Mouse (Mus musculus): ENCODE results near the gene Lalba.
"Not testable (repeated sequence)": the region's sequence is repeated elsewhere in the genome, so short reads cannot be mapped to it uniquely, and the experiment has no call there.

Gene Lalba

DNA sequence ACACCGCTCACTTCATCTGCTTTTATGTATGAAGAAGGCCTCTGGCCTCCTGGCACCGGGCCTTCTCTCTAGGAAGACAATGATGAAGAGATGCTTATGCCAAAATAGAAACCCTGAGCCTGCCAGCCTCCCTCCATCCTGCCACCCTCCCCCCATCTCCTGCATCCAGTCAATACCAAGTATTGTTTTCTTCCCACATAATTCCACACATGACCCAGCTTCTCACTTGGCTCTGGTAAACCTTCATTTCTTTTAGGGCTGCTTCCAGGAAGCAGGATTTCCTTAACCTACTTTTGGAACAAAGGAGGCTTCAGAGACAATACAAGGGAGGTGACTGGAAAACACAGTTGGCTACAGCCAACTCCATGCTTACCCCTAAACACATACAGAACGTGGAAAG is at the start of gene Lalba:
Gene Lalba (minus strand): TSS at position 21 of the 400 bp plus-strand sequence.
- DNase-seq (ENCODE audit: low read depth), result no peak

DNA sequence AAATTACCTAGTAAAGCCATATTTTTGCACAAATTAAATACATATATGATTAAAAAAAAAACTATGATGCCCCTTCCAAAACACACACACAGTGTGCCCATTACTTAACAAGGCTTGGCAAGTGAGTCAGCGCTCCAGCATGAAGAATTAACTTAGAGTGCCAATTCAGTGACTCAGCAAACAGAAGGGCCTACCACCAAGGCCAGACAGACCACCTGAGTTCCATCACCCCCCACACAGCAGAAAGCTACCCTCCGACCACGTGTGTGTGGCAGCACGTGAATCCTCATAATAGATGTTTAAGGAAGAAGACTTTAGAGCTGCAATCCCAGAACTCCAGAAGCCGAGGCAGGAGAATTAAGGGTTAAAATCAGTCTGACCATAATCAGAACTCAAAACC is 49.8 kb upstream of the Lalba start:
- DNase-seq (ENCODE audit: low read depth), result peak; percentile 73

DNA sequence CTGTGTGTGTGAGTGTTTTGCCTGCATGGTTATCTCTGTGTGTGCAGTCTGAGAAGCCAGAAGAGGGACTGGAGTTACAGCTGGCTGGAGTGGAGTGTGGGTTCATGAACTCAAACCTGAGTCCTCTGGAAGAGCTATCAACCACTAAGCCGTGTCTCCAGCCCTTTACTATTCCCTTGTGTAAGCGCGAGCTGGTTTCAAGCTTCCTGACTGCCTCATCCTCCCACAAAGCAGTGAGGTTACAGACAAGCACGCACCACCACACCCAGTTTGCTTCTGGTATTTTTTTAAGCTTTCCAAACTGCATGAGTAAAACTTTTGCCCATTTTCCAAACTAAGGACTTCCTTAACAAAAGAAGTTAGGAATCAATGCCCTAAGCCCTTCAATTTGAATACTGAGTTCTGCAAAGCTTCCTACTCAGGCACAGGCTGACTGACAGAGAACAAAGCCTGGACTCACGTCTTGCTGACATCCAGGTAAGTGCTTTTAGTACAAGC is 45.6 kb upstream of the Lalba start:
- DNase-seq (ENCODE audit: low read depth), result no peak

DNA sequence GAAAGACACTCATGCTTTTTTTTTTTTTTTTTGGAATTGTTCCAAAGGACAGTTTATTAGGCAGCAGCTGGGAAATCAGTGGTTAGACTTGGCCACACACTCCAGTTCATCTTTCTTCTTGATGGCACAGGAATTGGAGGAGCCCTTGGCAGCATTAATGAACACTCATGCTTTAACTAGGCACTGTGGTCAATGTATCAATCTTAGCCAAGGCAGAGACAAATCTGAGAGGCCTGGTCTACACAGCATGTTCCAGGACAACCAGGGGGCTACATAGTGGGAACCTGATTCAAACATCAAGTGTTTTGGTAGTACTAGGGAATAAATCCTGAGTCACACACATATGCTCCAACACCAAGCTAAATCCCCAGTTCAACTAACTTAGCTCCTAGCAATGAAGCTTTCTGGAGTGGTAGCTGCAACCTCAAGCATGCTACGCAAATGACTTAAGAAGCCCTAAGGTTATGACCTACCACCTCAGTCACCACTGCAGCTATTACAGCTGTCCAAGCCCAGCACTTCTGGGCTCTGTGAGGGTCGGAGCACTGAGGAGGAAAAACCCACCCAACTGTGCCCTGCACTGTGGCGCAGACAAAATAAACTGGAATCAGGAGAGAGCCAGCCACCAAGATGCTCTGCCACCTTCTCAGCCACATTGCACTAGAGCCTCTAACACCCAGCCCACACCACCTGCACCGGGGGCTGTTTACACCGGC is 44.7 kb upstream of the Lalba start:
- peak; percentile 57 for DNase-seq (ENCODE audit: low read depth)

DNA sequence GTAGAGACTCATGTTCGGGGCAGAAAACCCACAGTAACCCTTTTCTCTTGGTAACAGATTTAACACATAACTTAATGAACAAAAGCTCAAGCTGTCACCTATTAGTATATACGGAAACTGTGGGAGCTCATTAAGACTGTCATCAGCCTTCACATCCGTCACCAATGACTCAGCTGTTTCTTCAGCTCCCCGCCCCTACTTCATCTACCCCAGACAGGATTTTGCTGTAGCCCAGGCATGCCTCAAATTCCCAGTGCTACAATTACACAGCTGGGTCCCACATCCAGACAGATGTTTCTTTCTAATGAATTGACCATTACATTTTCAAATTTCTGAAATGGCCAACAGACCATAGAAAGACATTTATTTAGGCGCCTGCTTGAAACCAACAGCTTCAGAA is 43.5 kb upstream of the Lalba start:
- peak; percentile 78 for DNase-seq (ENCODE audit: low read depth)

DNA sequence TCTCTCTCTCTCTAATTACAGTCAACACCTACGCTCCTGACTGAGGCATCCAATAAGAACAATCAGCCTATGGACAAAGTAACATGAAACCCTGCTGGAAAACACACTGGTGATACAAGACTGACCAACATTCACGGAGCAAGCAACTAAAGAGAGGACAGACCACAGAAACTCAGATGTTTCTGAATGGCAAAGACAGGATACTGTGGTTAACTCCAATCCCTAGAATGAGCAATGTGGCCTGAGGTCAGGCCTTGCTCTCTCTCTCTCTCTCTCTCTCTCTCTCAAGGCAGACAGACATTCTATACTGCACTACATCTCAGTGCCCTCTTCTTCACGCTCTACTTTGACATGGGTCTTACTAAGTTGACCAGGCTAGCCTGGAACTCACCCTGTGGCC is 38.7 kb upstream of the Lalba start:
- DNase-seq (ENCODE audit: low read depth), result no peak

DNA sequence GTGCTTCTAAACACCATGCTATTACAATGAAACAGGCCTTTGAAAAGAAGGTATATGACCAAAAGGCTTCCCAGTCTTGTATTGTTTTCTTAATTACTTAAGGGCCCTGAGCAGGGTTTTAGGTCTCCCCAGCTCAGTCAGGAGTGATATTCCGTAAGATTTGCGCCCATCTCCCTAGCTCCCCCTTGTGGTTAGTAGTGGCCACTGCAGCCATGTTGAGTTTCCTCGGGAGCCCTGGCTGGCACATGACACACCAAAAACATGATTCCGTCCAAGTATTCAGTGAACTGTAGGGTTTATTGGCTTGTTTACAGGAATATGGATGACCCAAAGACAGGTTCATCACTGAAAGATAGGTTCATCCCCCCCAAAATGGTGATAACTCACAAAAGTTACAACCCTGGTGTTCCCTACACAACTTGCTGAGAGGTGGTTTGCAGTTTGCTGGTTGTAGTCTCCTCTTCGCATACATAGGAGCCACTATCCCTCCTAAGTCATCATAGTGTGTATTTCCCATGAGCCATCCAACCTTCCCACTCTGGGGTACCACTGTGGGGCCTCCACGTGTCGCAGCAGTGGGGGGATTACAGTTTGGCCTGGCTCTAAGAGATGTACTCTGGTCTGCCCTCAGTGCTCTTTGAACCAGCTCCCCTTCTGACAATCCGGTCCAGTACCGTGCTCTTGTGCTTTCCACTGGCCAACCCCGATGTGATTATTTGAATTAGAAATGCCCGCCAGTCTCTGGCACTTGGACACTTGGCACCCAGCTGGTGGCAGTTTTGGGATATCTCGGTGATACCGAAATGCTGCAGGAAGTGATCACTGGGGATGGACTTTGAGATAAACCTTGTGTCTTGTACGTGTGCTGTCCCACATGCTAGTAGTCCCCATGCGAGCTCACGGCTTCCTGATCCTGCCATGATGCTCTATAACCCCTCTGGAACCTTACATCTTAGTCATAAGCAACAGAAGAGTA is 35.1 kb upstream of the Lalba start:
- no peak for DNase-seq (ENCODE audit: low read depth)

DNA sequence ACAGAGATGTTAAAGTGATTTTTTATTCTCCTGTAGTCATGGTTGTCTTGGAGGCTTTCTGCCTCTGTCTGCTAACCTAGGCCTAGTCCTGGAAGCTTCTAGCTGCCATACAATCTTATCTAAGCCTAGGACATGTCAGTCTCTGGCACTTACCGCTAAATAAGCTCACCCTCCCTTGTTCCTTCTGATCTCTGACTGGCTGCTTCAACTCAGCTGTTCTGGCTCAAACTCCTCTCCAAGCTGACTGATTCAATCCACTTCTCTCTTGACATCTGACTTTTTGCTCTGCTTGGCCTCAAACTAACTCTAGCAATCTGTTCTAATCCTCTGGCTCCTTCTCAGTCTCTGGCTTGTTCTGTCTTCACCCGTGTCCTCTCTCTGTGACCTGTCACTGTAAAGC is 32.3 kb upstream of the Lalba start:
- DNase-seq (ENCODE audit: low read depth), result not testable (repeated sequence)

DNA sequence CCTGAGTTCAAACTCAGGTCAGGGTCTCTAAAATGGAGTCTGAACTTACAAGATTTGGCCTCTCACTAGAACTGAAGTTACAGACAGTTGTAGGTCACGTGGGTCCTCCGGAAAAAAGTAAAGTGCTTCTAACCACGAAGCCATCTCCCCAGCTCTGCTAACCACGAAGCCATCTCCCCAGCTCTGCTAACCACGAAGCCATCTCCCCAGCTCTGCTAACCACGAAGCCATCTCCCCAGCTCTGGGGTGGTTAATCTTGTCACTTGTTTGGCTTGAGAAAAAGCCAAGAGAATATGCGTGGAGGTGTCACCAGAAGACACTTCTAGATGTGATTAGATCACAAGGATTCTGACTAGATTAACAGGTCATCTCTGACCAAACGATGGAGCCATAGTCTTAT is 31.6 kb upstream of the Lalba start:
- DNase-seq (ENCODE audit: low read depth), result no peak

DNA sequence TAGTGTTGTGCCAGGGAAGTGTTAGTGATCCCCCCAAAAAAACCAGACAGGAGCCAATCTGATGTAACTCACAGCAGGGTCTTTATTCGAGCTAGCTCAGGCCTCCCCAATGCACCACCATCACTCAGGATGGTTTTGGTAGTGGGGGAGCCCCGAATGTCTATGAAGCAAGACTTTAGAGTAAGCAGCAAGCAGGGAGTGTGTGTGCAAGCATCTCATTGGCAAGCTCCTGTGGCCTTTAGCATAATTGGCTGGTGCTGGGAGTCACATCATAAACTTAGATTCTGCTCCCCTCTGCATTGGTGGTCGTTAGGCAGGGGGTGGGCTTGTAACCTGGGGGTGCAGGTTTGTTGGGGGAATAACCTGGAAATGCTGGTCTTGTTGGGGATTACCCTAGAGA is 31.2 kb upstream of the Lalba start:
- not testable (repeated sequence) for DNase-seq (ENCODE audit: low read depth)

DNA sequence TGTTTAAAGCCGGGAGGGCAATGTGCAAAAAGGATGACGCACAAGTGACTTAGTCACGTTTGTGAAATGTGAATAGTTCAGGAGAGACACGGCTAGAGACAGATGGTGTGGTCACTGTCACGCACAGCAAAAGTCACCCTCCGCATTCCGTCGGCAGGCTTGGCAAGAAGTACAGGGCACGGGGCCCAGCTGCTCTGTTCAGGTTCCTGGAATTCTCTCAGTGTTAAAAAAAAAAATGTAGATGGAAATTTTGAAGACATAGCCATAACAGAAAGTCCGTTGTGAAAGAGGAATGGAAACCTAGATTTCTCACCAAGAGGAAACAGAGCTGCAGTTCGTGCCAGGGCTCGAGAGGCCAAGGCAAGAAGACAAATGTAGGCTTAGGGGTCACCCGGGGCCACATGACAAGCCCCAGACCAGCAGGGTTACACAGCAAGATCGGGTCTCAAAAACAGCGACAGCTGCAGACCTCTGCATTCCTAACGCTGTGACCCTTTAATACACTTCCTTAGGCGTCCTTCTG is 30.3 kb upstream of the Lalba start:
- DNase-seq (ENCODE audit: low read depth), result peak; percentile 87

DNA sequence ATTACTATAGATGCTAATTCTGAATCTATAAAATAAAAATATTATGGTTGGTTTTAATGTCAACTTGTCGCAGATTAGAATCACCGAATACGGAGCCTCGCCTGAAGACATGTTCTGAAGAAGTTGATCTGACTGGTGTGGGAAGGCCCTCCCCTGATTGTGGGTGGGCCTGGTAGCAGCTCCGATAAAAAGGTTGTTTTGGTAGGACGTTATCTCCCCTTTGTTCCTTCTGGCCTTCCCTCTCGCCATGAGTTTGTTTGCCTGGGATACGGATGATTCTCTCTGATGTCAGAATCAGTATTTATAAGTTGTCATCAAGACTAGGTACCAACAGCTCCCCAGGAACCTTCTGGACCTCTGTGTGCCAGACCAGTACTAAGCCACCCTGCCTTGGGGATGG is 29.7 kb upstream of the Lalba start:
- DNase-seq (ENCODE audit: low read depth), result no peak

DNA sequence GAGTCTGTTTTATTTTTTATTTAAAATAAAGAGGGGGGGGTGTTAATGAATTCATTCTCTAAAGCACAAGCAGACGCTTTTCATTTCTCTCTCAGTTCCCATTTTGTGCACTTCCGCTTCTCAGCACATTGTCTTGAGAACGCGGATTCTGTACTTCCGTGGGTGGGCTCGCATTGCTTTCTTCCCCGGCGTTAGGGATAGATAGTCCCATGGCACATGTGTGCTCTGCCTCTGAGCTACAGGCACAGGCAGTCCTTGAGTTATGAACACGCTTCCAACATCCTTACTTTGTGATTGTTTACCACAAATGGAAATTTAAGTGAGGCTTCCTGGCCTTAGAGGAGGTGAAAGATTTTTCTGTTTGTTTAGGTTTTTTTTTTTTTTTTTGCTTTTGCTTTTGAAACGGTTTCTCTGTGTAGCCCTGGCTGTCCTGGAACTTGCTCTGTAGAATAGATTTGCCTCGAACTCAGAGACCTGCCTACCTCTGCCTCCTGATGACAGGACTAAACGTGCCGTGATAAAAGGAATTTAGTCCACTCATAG is 28.9 kb upstream of the Lalba start:
- no peak for DNase-seq (ENCODE audit: low read depth)

DNA sequence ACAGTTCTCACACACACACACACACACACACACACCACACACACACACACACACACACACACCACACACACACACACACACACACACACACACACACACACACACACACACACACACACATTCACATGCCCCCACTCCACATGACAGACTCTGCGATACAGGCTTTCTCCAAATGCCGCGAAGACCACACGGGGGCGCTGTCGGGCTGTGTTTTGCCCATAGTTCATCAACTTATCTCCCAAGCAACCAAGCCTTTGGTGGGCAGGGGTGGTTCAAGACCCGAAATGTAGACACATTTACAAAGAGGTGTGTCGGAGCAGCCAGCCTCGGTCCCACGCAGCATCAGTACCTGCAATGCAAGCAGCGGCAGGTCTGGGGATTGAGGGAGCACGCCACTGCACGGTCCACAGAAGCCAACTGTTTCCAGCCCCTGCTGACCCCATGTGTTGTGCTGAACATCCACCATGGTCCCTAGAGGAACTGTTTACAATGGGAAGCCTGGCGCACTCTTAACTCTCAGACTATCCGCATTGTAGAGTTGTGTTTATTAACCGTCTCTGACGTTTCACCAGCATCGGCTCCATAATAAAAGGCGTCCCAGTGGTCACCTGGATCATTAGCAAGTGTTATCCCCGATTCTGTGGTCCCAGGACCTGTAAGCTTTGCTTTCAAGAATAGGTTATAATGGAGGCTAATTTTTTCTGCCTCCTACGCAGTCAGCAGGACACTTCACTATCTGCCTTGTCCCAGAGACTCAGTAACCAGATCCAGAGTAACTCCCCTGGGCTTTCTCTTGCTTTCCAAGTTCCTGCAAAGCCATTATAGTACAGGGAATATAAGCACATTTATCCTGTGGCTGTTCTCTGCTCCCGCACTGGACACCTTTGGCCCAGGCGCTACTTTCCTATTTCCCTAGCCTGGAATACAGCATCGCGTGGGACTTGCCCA is 28.2 kb upstream of the Lalba start:
- DNase-seq (ENCODE audit: low read depth), result no peak

DNA sequence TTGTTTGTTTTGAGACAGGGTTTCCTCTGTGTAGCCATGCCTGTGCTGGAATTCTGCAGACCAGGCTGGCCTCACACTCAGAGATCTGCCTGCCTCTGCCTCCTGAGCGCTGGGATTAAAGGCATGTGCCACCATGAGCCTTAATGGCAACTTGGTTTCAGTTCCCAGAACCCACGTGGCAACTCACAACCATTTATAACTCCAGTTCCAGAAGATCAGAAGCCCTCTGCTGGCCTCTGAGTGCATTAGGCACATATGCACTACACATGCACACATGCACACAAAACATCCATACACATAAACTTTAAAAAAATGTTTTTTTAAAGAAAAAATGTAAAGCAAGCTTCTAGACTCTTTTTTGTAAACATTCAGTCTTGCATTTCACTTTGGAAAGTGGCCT is 26.9 kb upstream of the Lalba start:
- no peak for DNase-seq (ENCODE audit: low read depth)

DNA sequence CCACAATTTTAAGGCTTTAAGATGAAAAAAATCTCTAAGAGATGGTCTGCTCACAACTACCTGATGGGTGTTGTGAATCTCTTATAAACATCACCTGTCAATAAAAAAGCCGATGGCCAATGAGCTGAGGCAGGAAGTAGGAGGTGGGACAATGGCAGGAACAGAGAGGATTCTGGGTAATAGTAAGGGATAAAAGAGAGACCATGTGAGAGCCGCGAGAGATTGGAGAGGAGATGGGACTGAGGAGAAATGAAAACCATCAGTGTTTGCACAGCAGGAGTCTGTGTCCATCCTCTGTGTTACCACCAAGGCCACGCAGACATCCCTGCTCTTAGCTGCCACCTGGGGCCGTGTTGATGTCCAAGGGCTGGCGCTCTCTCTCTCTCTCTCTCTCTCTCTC is 24.8 kb upstream of the Lalba start:
- no peak for DNase-seq (ENCODE audit: low read depth)

DNA sequence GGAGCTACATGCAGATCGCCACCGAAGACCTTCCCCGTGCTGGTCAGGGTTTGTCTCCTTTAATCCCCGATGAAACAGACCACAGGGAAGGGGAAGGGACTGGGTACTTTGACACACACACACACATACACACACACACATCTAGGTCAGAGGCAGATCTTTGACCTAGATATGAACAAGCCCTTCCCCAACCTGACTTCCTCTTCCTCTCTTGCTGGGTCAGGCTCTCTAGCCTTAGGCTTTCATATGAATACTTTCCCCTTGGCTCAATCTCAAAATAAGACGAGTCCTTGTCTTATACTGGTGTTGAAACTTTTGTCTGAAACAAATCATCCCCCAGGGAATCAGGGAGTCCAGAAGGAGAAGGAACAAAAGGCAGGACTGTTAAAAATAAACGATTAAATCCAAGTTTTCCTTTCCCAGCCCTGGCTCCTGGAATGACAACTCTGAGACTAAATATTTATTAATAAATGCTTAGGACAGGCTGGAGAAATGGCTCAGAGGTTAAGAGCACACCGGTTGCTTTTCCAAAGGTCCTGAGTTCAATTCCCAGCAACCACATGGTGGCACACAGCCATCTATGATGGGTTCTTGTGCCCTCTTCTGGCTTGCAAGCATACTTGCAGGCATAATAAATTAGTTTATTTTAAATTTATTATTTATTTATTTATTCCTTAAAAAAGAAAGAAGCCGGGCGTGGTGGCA is 23.9 kb upstream of the Lalba start:
- no peak for DNase-seq (ENCODE audit: low read depth)

DNA sequence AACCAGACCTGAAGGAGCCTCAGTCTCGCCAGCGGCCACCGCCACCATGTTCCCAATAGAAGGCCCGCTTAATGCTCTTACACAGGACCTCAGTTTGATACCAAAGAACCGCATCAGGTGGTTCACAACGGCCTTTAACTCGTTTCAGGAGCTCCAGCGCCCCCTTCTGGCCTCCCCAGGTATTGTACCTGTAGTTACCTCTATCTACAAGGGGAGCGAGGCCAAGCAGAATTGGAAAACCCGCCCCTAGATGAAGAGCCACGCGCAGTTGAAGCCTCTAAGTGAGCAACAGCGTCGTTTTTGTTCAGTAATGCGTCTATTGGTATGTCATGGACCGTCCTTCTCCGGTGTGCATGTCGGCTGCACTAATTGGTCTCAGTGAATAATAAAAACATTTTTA is 22.0 kb upstream of the Lalba start:
- no peak for DNase-seq (ENCODE audit: low read depth)

DNA sequence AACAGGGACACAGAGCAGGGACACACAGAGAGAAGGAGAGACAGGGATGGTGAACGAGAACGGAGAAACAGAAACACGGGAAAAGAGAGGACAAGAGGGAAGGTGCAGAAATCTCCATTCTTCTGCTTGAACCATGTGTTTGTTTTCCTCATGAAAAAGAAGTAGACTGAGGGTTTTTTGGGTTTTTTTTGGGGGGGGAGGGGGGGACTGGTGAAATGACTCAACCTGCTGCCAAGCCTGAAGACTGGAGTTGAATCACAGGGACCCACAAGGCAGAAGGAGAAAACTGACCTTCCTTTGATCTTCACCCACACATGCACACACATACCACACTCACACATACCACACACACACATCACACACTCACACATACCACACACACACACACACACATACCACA is 20.8 kb upstream of the Lalba start:
- no peak for DNase-seq (ENCODE audit: low read depth)

DNA sequence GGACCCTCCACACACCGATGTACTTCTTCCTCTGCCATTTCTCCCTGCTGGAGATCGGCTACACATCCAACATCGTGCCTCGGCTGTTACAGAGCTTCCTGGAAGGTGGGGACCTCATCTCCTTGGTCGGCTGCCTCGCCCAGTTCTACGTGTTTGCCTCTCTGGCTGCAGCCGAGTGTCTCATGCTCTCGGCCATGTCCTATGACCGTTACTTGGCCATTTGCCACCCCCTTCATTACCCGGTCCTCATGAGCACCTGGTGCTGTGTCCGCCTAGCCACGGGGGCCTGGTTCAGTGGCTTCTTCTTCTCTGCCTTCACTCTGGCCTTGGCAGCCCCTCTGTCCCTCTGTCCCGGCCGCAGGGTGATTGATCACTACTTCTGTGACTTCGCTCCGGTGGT is 15.1 kb upstream of the Lalba start:
- no peak for DNase-seq (ENCODE audit: low read depth)

DNA sequence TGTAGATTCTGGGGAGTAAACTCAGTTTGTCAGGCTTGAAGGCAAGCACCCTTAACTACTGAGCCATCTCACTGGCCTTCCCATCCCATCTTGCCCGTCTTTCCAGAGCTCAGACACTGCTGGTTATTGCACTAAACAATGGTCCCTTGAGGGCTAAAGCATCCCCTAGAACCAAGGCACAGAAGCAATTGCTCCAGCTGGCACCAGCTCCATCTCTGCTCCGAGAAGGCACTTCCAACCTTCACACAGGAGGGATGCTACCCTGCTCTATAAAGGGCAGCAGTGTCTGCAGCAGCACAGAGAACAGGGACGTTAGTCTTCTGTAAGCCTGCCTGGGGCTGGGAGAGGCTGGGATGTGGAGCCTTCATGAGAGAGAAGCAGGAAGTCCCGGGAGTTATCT is 9.6 kb upstream of the Lalba start, which contains the start of gene Olfr279:
Gene Olfr279 (plus strand): TSS at position 301 of the 400 bp plus-strand sequence.
- no peak for DNase-seq (ENCODE audit: low read depth)
